Mouse (Mus musculus): ENCODE data around the gene Myd88.

DNA sequence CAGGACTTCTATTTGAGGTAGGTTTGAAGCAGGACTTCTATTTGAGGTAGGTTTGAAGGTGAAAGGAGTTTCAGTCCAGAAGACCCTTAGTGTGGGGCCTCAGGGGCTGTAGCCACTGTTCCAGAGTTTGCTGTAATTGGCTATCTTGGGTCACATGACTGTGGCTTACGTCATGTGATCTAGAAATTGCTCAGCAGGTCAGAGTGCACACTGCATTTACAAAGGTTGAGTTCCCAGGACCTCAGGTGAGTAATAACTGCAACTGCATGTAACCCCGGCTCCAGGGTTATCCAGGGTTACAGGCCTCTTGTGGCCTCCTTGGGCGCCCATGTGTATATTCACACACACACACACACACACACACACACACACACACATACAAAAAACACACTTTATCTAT is 27.2 kb upstream of the Myd88 start:
- TF ChIP-seq CTCF (IDR thresholded peaks at IDR 0.05; ENCODE audit: low read depth) (no peak), EP300 (IDR thresholded peaks at IDR 0.05; ENCODE audit: low read depth) (no peak)

Data from liver, embryonic 14.5 days (tissue).